Mouse (Mus musculus): Measurements from ENCODE around the gene Prdx3.
"Not testable (repeated sequence)": the region's sequence is repeated elsewhere in the genome, so short reads cannot be mapped to it uniquely, and the experiment has no call there.

The Prdx3 gene

GRCm38 (mm10) chr19:60866169-60866568 is 8.2 kb downstream of the Prdx3 start:
- CTCF ChIA-PET, result not testable (repeated sequence)

GRCm38 (mm10) chr19:60860868-60861700 is 13.3 kb downstream of the Prdx3 start, which contains the start of gene Sfxn4:
Gene Sfxn4, minus strand, starts transcription at chr19:60861479.
- CTCF ChIA-PET, result no interaction called here

GRCm38 (mm10) chr19:60845731-60846130 is 28.6 kb downstream of the Prdx3 start:
- CTCF ChIA-PET, result no interaction called here

GRCm38 (mm10) chr19:60843324-60843723 is 31.0 kb downstream of the Prdx3 start:
- CTCF ChIA-PET, result no interaction called here

GRCm38 (mm10) chr19:60837747-60838146 is 36.6 kb downstream of the Prdx3 start:
- CTCF ChIA-PET, result interaction anchor here (0.7 kb wide), 1 partner anchor 97 kb away, joined by 4 read pairs; no protein-coding TSS in a partner anchor

GRCm38 (mm10) chr19:60818677-60819076 is 55.7 kb downstream of the Prdx3 start:
- CTCF ChIA-PET, result no interaction called here
